16 mouse cellular contexts compared by ENCODE assay signal in the genomic region with DNA sequence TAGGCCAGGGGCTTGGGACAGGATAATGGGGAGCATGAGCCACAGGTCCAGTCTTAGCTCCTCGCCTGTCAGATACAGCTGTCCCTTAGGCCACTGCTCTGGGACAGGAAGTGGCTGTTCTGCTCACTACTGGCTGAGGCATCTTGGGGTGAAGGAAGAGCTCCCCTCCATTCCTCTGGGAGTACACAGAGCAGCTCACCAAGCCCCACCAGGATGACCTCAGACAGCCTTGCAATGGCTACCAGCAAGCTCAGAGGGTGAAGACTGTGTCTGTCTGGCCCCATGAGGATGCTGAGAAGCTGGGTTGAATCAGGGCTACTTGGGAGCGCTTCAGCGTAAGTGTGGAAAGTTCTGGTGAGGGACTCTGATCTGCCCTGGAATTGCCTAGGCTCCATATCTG.
"Had no signal": no experiment of that assay in that cellular context is flagged by ENCODE, and none has a peak within 500 bp of the region (broad histone marks: within the 10 kb centered on the region; RNA-seq: fewer than 3 reads in every experiment).

No protein-coding gene starts in this region.

- DNase-seq: kidney, adult 11 months; kidney, adult 8-10 months; kidney, postnatal 10 days; kidney, postnatal 36 days; layer of hippocampus, postnatal 36 days; liver, embryonic 13.5 days; lung, adult 2 months; lung, postnatal 14 days; lung, postnatal 4 days; thymus, adult 18-20 months had no signal

- H3K36me3 ChIP-seq: liver, embryonic 13.5 days had no signal

- H3K9me3 ChIP-seq: kidney, embryonic 15.5 days; liver, embryonic 13.5 days; midbrain, embryonic 12.5 days; neural tube, embryonic 12.5 days had no signal

- H3K27ac ChIP-seq: kidney, embryonic 15.5 days; left cerebral cortex, adult 2 months; liver, embryonic 13.5 days had no signal

- H3K4me3 ChIP-seq: kidney, embryonic 15.5 days; left cerebral cortex, adult 2 months; liver, embryonic 13.5 days; midbrain, embryonic 12.5 days; myocyte; neural tube, embryonic 12.5 days had no signal

- H3K4me2 ChIP-seq: kidney, embryonic 15.5 days; liver, embryonic 13.5 days; midbrain, embryonic 12.5 days; neural tube, embryonic 12.5 days had no signal

- H3K9ac ChIP-seq: kidney, embryonic 15.5 days; liver, embryonic 13.5 days; midbrain, embryonic 12.5 days; neural tube, embryonic 12.5 days had no signal

- ATAC-seq: midbrain, embryonic 16.5 days had no signal

- H3K27me3 ChIP-seq: kidney, embryonic 15.5 days; liver, embryonic 13.5 days; midbrain, embryonic 12.5 days; neural tube, embryonic 12.5 days had no signal
